ENCODE assay signal across 16 mouse cellular contexts in the genomic region with DNA sequence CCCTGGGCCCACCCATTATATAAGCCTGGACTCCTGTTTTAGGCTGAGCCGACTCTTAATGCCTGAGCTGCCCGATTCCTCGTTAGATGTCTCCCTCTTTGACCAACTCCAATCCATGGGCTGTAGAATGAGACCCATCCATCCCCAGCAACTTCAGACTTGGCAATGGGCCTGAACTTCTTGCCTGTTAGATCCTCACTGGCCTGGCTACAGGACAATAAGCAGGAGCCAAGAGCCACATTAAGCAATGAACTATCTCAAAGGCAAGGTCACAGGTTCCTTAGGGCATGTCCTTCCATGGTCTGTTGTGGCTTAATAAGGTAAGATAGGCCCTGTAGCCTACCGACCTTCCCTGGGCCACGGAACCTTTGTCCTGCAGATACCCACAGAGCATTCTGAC. TPM values are rescaled to one million over a fixed set of nuclear protein-coding genes. Genes with fewer than 3 reads are reported as not detected.
DNase-seq lines count a peak whose midpoint lies in the region; ATAC-seq and TF ChIP-seq lines count a peak whose summit lies in the region.
"Had no signal": no experiment of that assay in that cellular context is flagged by ENCODE, and none has a peak within 500 bp of the region (broad histone marks: within the 10 kb centered on the region; RNA-seq: fewer than 3 reads in every experiment).

No protein-coding gene starts in this region.

- H3K9ac ChIP-seq in heart, adult 2 months (ENCODE audit: low read depth, low read length) = peak overlapping the region; percentile 41; the same call in 1 of the 2 replicates
- no peak overlapping the region for H3K9ac ChIP-seq in midbrain, embryonic 15.5 days
- no peak overlapping the region for H3K9ac ChIP-seq in heart, embryonic 12.5 days
- H3K9ac ChIP-seq: embryonic facial prominence, embryonic 12.5 days; hindbrain, embryonic 15.5 days; limb, embryonic 15.5 days had no signal

- peaks cover 7% of the 10 kb centered on the region for H3K36me3 ChIP-seq in heart, adult 2 months (ENCODE audit: control insufficient read depth, insufficient read depth, low read length)
- peaks cover 9% of the 10 kb centered on the region for H3K36me3 ChIP-seq in midbrain, embryonic 10.5 days
- no peaks in the 10 kb centered on the region for H3K36me3 ChIP-seq in midbrain, embryonic 15.5 days (replicated peaks)
- peaks cover 12% of the 10 kb centered on the region for H3K36me3 ChIP-seq in heart, embryonic 12.5 days

- DNase-seq in heart, adult 2 months = peak; percentile 27 to 59
- no peak for DNase-seq in heart, postnatal 36 days
- DNase-seq in midbrain, embryonic 10.5 days (ENCODE audit: low spot score) = no peak
- DNase-seq in ovary, postnatal 14 days (ENCODE audit: low spot score) = no peak
- no peak for DNase-seq in lung, postnatal 4 days
- DNase-seq: cerebellum, adult 2 months; gastrocnemius, postnatal 10 days; kidney, postnatal 10 days; midbrain, embryonic 14.5 days had no signal

- intact Hi-C loops in heart, adult 2 months (cut with DNase I) = no loop called here
- intact Hi-C loops in heart, postnatal 36 days (cut with DNase I) = no loop called here

- no peaks in the 10 kb centered on the region for H3K79me2 ChIP-seq in heart, adult 2 months (replicated peaks; ENCODE audit: control insufficient read depth, insufficient read depth, low read length)

- no peak for ATAC-seq in midbrain, embryonic 15.5 days (replicated peaks)
- ATAC-seq in heart, embryonic 12.5 days (ENCODE audit: insufficient number of reproducible peaks, low FRiP score) = no peak
- 0 out of 2 replicates have a peak, but pooled peaks have one; percentile 5 for ATAC-seq in megakaryocyte-erythroid progenitor cell, adult 5-6 weeks (replicated peaks; ENCODE audit: low FRiP score, low TSS enrichment, poor library complexity, severe bottlenecking)
- ATAC-seq: forebrain, embryonic 14.5 days had no signal

- H3K27ac ChIP-seq in heart, adult 2 months = peak overlapping the region; percentile 84
- peak overlapping the region; percentile 42; the same call in 1 of the 2 replicates for H3K27ac ChIP-seq in midbrain, embryonic 10.5 days (replicated peaks)
- no peak overlapping the region for H3K27ac ChIP-seq in midbrain, embryonic 15.5 days
- peak overlapping the region; percentile 58 for H3K27ac ChIP-seq in heart, embryonic 12.5 days (ENCODE audit: poor library complexity, severe bottlenecking)
- H3K27ac ChIP-seq: embryonic facial prominence, embryonic 12.5 days; limb, embryonic 15.5 days had no signal

- no peak for TF ChIP-seq CTCF in heart, adult 2 months (IDR thresholded peaks at IDR 0.05)

- H3K4me3 ChIP-seq in heart, adult 2 months = no peak overlapping the region
- no peak overlapping the region for H3K4me3 ChIP-seq in midbrain, embryonic 10.5 days
- H3K4me3 ChIP-seq in midbrain, embryonic 15.5 days = no peak overlapping the region
- no peak overlapping the region for H3K4me3 ChIP-seq in heart, embryonic 12.5 days
- H3K4me3 ChIP-seq: embryonic facial prominence, embryonic 12.5 days; hindbrain, embryonic 15.5 days; limb, embryonic 15.5 days had no signal

- 56% methylated on average over 5 of the region's 5 CpGs for WGBS in heart, adult 2 months
- 87% methylated on average over 5 of the region's 5 CpGs for whole genome bisulfite sequencing in midbrain, embryonic 10.5 days
- WGBS in midbrain, embryonic 15.5 days = 96% methylated on average over 5 of the region's 5 CpGs
- 85% methylated on average over 5 of the region's 5 CpGs for WGBS in heart, embryonic 12.5 days

- no peaks in the 10 kb centered on the region for H3K9me3 ChIP-seq in midbrain, embryonic 10.5 days (replicated peaks)
- H3K9me3 ChIP-seq in midbrain, embryonic 15.5 days = no peaks in the 10 kb centered on the region
- no peaks in the 10 kb centered on the region for H3K9me3 ChIP-seq in heart, embryonic 12.5 days (replicated peaks)
- H3K9me3 ChIP-seq: embryonic facial prominence, embryonic 12.5 days; hindbrain, embryonic 15.5 days; limb, embryonic 15.5 days had no signal

- H3K4me1 ChIP-seq in heart, adult 2 months (ENCODE audit: control insufficient read depth, insufficient read depth, low read length) = peaks cover 16% of the 10 kb centered on the region
- H3K4me1 ChIP-seq in midbrain, embryonic 10.5 days = peaks cover 15% of the 10 kb centered on the region
- no peaks in the 10 kb centered on the region for H3K4me1 ChIP-seq in midbrain, embryonic 15.5 days
- peaks cover 50% of the 10 kb centered on the region for H3K4me1 ChIP-seq in heart, embryonic 12.5 days (replicated peaks)
- H3K4me1 ChIP-seq: embryonic facial prominence, embryonic 12.5 days; hindbrain, embryonic 15.5 days; limb, embryonic 15.5 days had no signal

- no peaks in the 10 kb centered on the region for H3K27me3 ChIP-seq in heart, adult 2 months (ENCODE audit: control insufficient read depth, insufficient read depth, low read length)
- no peaks in the 10 kb centered on the region for H3K27me3 ChIP-seq in midbrain, embryonic 10.5 days (ENCODE audit: low read depth, poor library complexity, severe bottlenecking)
- H3K27me3 ChIP-seq in midbrain, embryonic 15.5 days (replicated peaks) = no peaks in the 10 kb centered on the region
- H3K27me3 ChIP-seq in heart, embryonic 12.5 days (replicated peaks) = no peaks in the 10 kb centered on the region
- H3K27me3 ChIP-seq: embryonic facial prominence, embryonic 12.5 days; hindbrain, embryonic 15.5 days; limb, embryonic 15.5 days had no signal

- H3K4me2 ChIP-seq in midbrain, embryonic 15.5 days = no peak overlapping the region
- no peak overlapping the region for H3K4me2 ChIP-seq in heart, embryonic 12.5 days
- H3K4me2 ChIP-seq: embryonic facial prominence, embryonic 12.5 days; hindbrain, embryonic 15.5 days; limb, embryonic 15.5 days had no signal

- TF ChIP-seq EP300 in heart, adult 2 months (IDR thresholded peaks at IDR 0.05; ENCODE audit: insufficient read depth, low read depth, low read length) = peak; percentile 75

- TF ChIP-seq POLR2A in heart, adult 2 months (IDR thresholded peaks at IDR 0.05; ENCODE audit: insufficient read depth, low read depth, low read length) = peak; percentile 45

RNA-seq across cellular contexts. Expression of a gene that starts 9.8 kb away (rescaled TPM):
- 10 to 100 TPM; 34.8 to 57.6 TPM for total RNA-seq in heart, adult 2 months (2021)
- 37.8 and 50.5 TPM in 2 replicates for polyA plus RNA-seq in heart, adult 2 months (2012; rRNA removed)
- 10 to 100 TPM; 49.3 to 59.3 TPM for total RNA-seq in heart, postnatal 36 days (2021)
- 16.4 and 20.4 TPM in 2 replicates for polyA plus RNA-seq in midbrain, embryonic 10.5 days (2016; fragmentation: Nextera tagmentation; extraction: Ambion mirVana)
- polyA plus RNA-seq in midbrain, embryonic 15.5 days (2015; fragmentation: Nextera tagmentation; extraction: Ambion mirVana) = 21.4 and 21.8 TPM in 2 replicates
- 14.4 and 16.8 TPM in 2 replicates for polyA plus RNA-seq in heart, embryonic 12.5 days (2016; fragmentation: Nextera tagmentation; extraction: Ambion mirVana)
- 1.5 and 6.1 TPM in 2 replicates for total RNA-seq in megakaryocyte-erythroid progenitor cell, adult 5-6 weeks (2014; fragmentation: Nextera tagmentation)
- 5.2 and 6.2 TPM in 2 replicates for total RNA-seq in megakaryocyte-erythroid progenitor cell, adult 5-6 weeks (2017)

Comparison
In these comparisons a context has a peak if more than half of its experiments do, and no peak if none do; other contexts are left out.
1. DNase-seq: peak in heart, adult 2 months (2 of 2); none in heart, postnatal 36 days (0 of 2), midbrain, embryonic 10.5 days (single experiment), ovary, postnatal 14 days (single experiment) and lung, postnatal 4 days (0 of 2).